Mouse (Mus musculus): ENCODE results near the gene Ing5. TPM values are rescaled to one million over a fixed set of nuclear protein-coding genes. Genes with fewer than 3 reads are reported as not detected.
"Not testable (repeated sequence)": the region's sequence is repeated elsewhere in the genome, so short reads cannot be mapped to it uniquely, and the experiment has no call there.

Ing5 gene
- 10 to 100 TPM; 16.6 to 21.9 (median 20.8) TPM for total RNA-seq (2022)

- peak; percentile 98 for DNase-seq
Measured at GRCm38 (mm10) chr1:93803556-93804507, at the start of gene Ing5. Ing5 (plus strand) TSS chr1:93803965.

DNA sequence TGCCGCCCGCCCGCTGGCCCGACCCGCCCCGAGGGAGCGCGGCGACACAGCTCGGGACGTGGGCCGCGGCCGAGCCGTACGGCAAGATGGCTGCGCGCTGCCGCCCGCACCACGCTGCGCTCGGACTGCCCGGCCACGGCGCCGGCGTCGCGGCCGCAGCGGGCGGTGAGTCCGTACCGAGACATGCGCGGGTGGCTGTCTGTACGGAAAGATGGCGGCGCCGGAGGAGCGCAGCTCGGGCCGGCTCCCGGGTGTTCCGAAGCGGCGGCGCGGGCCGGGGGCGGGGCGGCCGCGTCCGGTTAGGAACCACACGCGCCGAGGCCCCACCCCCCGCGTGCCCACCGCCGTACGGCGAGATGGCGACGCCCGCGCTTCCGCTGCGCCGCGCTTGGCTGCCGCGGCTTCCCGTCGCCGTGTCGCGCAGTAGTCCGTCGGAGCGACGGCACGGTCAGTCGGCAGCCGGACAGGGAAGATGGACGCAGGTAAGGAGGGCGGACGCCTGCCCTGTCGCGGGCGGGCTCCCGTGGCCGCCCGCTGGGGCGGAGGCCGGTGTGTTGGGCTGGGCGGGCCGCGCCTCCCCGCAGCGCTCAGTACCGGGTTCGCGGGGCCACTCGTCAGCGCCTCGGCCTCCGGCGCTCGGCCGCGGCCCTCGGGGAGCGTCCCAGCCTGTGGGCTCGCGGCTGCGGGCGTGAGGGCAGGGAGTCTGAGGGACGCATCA lies 49.0 kb upstream of the Ing5 start, which contains the start of gene Thap4:
Thap4 (minus strand) TSS at position 292 of the 718 bp plus-strand sequence.
- DNase-seq, result peak; percentile 91

DNA sequence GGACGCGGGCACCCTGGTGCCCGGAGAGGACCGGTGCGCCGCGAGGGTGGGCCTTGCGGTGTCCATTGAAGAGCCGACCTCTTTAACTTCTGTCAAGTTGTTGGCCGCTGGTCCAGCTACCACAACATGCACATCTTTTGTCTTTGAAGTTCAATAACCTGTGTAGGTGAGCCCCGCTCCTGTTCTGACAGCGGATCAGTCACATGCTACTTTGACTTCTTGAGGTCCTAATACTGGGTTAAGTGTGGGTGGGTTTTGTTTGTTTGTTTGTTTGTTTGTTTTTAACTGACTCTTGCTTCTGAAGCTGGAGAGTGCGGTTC lies 48.5 kb upstream of the Ing5 start:
- DNase-seq, result no peak

GRCm38 (mm10) chr1:93755618-93756017 lies 48.1 kb upstream of the Ing5 start:
- DNase-seq, result no peak

- no peak for DNase-seq
Measured at GRCm38 (mm10) chr1:93756154-93756553, 47.6 kb upstream of the Ing5 start.

DNA sequence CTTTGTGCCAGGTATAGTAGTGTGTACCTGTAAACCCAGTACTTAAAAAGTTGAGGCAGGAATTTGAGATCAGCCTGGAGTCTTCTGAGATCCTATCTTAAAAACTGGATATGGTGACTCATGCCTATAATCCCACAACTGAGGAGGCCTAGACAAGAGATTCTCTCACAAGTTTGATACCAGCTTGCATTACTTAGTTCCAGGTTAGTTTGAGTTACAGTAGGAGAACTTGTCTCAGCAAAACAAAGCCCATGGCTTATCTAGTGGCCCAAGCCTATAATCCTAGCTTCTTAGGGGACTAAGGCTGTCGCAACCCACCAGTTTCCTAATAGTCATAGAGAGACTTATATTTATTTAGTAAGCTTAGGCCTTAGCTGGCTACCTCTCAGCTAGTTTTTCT lies 43.7 kb upstream of the Ing5 start:
- no peak for DNase-seq

DNA sequence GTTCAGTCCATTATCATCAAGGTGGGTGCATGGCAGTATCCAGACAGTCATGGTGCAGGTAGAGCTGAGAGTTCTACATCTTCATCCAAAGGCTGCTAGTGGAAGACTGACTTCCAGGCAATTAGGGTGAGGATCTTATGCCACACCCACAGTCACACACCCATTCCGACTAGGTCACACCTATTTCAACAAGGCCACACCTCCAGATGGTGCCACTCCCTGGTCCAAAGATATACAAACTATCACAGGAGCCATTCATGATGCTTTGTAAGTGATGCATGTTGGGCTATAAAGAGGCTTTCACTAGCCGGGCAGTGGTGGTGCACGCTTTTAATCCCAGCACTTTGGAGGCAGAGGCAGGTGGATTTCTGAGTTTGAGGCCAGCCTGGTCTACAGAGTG lies 40.2 kb upstream of the Ing5 start:
- not testable (repeated sequence) for DNase-seq

DNA sequence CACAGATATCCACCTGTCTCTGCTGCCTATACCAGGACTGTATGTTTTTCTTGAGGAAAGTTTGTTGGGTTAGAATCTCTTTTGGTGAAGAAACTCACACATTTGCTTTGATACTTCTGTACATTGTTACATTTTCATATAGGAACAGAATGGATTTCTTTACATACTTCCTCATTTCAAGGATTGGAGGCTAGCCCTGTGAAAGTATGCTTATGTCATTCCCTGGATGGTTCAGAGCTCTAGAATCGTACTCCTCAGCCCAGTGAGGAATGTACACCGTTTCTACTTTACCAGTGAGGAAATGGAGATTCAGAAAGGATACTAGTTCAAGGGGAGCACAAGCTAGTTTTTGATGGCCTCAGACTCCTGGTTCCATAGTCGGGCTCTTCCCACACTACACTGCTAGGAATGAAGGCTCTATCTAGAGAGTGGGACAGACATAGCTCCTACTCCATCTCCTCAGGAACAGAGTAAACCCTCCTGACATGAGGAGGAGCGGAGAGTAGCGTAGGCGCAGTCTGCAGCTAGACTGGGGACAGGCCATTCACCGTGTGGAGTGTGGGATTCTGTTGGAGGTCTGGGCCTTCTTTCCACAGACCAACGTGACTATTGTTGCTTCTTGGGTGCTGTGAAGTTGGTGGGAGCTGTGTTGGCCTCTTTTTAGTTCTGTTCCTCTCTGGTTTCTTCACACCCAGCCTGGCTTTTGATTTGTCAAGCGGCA lies 38.7 kb upstream of the Ing5 start:
- DNase-seq, result no peak

GRCm38 (mm10) chr1:93767600-93767999 lies 36.2 kb upstream of the Ing5 start:
- no peak for DNase-seq

DNA sequence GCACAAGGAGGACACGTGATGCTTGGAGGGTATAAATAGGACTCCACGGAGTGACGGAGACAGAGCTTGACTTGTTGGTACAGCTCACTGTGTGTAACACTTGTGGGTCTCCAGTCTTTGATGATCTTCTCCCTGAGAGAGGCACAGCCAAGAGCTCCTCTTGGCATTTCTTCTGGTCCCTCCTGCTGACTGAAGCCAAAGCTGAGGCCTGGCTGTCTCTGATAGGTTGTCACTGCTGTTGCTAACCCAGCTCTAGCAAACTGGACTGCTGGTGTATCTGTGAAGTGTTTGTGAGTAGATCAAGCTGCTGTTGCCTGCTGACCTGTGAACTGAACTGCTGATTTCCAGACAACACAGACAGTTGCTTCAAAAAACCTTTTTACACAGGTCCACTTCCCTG lies 33.9 kb upstream of the Ing5 start:
- no peak for DNase-seq

GRCm38 (mm10) chr1:93776686-93777085 lies 27.1 kb upstream of the Ing5 start:
- DNase-seq, result no peak

DNA sequence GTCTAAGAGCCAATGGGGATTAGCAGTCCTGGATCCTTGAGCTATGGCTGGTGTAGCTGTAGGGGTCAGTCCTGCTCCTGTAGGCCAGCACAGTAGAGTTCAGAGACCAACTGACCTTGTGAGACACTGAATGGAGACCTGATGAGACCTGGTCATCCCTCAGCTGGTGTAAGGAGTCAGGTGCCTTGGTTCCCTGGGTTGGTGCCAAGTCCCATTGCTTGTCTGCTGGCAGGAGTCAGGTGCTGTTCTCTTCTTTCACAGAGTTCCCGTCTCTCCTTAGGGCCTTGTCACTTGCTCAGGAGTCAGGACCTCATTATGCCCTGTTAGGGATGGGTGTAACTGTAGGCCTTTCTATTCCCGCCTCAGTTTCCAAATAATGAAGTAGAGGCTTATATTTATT lies 16.9 kb upstream of the Ing5 start:
- DNase-seq, result no peak

DNA sequence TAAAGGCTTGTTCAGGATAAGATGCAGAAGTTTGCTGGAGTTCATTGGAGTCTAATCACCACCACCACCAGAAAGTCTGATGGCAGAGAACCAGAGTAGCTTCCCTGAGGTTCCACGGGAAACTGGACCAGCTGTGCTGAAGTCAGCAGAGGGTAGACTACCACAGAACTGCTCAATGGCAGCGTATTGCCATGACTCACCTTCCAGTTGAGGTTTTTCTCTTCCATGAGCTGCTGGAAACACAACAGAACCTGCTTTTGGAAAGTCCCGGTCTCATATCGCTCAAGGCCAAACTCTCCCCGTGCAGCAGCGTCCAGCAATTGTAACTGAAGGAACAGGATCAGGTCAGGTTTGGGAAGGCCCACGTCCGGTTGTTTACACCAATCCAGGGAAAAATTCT lies 9.2 kb upstream of the Ing5 start:
- no peak for DNase-seq

DNA sequence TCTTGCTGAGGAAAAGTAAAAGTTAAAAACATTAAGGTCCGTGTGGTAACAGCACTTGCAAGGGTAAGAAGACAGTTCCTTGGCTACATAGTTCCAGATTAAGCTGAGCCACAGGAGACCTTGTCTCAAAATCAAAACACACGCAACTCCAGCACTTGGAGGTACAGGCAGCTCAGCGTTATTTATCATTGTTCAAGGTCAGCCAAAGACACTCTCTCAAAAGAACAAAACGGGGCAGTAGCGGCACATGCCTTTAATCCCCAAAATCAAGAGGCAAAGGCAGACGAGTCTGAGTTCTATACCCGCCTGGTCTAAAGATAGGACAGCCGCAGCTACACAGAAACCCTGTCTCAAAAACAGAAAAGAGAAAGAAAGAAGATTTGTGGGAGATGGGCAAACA lies 7.9 kb upstream of the Ing5 start:
- no peak for DNase-seq

DNA sequence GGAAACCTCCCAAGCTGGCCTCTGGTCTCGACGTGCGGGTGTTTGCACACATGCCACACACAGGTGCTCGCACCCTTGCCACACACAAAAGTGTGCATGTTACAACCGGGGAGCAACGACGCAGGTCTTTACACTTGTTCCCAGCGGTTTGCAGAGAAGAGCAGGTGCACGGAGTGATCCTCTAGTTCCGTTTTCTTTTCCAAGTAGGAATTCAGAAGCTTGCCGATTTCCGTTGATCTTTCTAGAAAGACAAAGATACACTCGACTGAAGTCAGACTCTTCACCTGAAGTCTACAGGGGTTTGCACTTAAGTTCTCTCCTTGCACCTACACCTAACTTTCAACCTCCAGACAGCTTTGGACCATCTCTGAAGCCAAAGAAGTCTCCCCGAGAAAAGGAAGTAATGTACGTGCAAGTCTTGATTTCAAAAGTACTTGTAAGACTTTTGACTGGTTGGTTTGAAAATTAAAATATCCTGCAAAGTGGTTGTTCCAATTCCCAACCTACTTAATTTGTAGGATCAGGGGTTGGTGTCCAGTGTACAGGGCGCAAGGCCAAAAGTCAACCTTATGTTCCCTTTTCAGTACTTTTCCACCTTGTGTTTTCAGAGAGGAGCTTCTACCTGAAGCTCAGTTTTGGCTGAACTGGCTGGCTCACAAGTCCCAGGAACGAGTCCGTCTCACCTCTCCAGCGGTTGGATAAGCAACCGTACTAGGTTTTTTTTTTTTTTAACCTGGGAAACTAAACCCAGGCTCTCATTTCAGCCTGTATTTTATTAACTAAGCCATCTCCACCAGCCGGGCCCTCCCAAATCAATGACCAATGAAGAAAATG lies 2.9 kb upstream of the Ing5 start:
- no peak for DNase-seq

DNA sequence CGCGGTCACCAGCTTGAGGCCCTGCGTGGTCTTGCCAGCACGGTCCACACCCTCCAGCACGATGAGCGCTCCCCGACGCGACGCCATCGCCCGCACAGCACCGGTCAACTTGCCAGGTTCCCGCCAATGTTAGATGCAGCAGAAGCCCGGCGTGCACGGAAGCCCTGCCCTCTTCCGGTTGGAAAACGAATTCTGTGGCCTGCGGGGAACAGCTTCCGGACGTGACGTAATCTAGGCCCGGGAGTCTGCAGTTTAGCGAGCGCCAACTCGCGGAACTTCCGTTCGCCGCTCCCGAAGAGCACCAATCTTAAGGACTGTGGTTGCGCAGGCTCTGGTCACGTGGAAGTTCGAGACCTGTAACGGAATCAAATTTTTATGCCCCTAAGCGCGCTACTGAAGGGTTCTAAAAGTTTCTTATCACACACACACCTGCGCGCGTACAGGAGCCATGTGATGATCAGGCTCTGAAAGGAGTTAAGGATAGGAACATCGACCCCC lies 2.0 kb upstream of the Ing5 start, which contains the start of gene Dtymk:
Dtymk (minus strand) TSS at position 194 of the 498 bp plus-strand sequence.
- peak; percentile 93 for DNase-seq

DNA sequence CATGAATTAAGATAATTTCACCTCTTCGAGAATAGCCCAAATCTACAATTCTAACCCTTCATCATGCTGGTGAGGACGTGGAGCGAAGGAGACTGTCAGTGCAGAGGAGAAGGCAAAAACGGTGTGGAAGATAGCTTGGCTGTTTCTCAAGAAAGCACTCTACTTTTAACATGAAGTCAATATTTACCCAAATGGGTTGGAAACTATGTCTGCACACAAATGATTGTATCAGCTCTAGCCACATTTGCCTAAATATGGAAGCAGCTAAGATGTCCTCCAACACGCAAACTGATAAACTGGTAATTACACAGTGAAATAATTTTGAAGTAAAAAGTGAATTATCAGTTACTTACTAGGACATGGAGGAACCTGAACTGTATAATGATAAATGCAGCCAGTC lies 994 bp upstream of the Ing5 start:
- no peak for DNase-seq

DNA sequence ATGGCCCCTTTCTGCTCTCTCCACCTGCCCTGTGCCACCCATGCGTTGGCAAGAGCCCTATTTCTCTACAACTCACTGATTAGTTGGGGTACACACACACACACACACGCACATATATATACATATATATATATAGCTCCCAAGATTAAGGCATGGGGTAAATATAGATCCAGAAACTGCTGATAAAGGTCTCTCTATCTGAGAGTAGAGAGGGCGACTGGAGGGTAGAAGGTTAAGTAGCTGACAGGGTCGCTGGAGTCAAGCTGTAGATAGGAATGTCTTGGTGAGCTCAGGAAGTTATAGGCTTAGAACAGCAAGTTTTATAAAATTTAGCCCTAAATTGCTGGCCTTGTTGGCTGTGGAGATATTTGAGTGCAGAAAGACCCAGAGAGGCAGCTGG lies 1.1 kb downstream of the Ing5 start:
- no peak for DNase-seq

DNA sequence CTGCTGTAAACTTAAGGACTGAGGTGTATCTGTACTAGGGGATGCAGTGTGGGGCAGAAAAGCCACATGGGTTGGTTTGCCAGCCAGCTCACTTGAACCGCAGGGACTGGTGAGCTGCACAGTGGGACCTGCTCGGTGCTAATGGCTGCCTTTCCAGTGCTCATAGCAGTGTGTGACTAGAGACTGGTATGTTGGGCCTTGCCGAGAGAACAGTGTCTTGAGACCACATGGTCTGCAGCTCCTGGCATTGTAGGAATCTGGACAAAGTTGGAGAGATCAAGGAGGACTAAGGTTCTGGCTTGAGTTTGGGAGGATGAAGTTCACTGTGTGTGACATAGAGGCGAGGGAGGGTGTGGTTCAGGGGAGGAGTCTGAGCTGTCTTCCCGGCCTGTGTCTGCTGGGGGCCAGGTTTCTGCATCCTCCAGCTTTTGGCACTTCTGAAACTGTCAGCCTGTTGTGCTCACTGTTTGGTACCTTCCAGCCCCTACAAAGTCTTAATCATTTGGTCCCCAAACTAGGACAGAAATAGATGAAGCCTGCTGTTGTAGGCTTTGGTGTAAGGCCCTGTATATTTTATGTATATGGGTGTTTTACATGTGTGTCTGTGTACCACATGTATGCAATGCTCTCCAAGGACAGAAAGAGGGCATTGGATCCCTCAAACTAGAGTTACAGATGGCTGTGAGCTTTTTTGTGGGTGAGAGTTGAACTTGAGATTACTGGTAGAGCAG lies 1.6 kb downstream of the Ing5 start:
- no peak for DNase-seq

GRCm38 (mm10) chr1:93808871-93809270 lies 5.1 kb downstream of the Ing5 start:
- no peak for DNase-seq

DNA sequence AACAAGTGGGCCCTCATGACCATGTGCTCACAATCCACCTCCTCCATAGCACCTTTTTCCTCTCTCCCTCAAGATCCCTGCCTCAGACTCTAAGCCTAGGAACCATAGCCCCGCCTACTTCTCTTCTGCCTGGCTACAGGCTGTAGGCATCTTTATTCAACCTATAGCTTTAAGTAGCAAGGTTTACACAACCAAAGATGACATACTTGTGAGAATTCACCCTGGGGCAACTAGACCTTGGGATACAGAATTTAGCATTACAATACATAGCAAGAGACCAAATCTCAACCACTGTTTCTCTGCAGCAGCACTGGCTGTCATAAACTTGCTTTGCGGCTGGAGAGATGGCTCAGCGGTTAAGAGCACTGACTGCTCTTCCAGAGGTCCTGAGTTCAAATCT lies 6.2 kb downstream of the Ing5 start:
- DNase-seq, result no peak
